Mouse (Mus musculus) ES-Bruce4 (cell line): ENCODE measurements around the gene Astn2. TPM values are rescaled to one million over a fixed set of nuclear protein-coding genes. Genes with fewer than 3 reads are reported as not detected.

Source experiments
- H3K27ac ChIP-seq: 2 replicates; pipeline ENCODE4 v1.5.1; 2012; ENCODE audit warnings: low read length, inconsistent platforms; ENCODE audit not compliant: insufficient read depth
- H3K27me3 ChIP-seq: 2 replicates; pipeline ENCODE4 v1.6.1; 2012; ENCODE audit warnings: mild to moderate bottlenecking, low read length, inconsistent platforms; ENCODE audit not compliant: control insufficient read depth, poor library complexity, insufficient read depth, severe bottlenecking
- H3K36me3 ChIP-seq: 2 replicates; pipeline ENCODE4 v1.6.1; 2012; ENCODE audit warnings: inconsistent platforms, mild to moderate bottlenecking, low read length, moderate library complexity; ENCODE audit not compliant: control insufficient read depth, poor library complexity, insufficient read depth, severe bottlenecking
- H3K4me1 ChIP-seq: one replicate; pipeline ENCODE4 v1.8.1; 2011; ENCODE audit warnings: low read length; ENCODE audit not compliant: control insufficient read depth, insufficient read depth
- H3K4me3 ChIP-seq: 2 replicates; pipeline ENCODE4 v1.5.1; 2011; ENCODE audit warnings: low read depth, mild to moderate bottlenecking, low read length
- H3K9ac ChIP-seq: 2 replicates; pipeline ENCODE4 v1.6.1; 2012; ENCODE audit warnings: low read depth, mild to moderate bottlenecking, inconsistent platforms; ENCODE audit not compliant: poor library complexity, severe bottlenecking
- H3K9me3 ChIP-seq: replicated peaks from 2 replicates; pipeline ENCODE4 v1.6.1; 2012; ENCODE audit warnings: mild to moderate bottlenecking, low read length, inconsistent platforms; ENCODE audit not compliant: control insufficient read depth, poor library complexity, insufficient read depth, severe bottlenecking
- CTCF ChIP-seq: IDR thresholded peaks from one replicate; pipeline ENCODE4 v1.8.1; 2011; ENCODE audit warnings: low read depth, low read length
- EP300 ChIP-seq: IDR thresholded peaks from 2 replicates; pipeline ENCODE4 v1.6.1; 2011; ENCODE audit warnings: low read depth, low read length; ENCODE audit not compliant: insufficient read depth
- POLR2A ChIP-seq: IDR thresholded peaks from one replicate; pipeline ENCODE4 v1.8.1; 2011; ENCODE audit warnings: low read length; ENCODE audit not compliant: insufficient read depth
- polyA plus RNA-seq: library from polyadenylated mRNA; stranded (reverse); fragments of >200 nt; gene quantifications from 2 replicates; pipeline ENCODE4 v1.2.4, GENCODE M21; 2011; ENCODE audit warnings: low read depth; ENCODE audit not compliant: missing spikeins, insufficient read depth, insufficient read length

Astn2 gene
- polyA plus RNA-seq, 1 experiment: not detected

- Histone ChIP-seq H3K27ac (no peak overlapping the region), H3K9ac (no peak overlapping the region), H3K4me1 (no peaks in the 10 kb centered on the region), H3K36me3 (no peaks in the 10 kb centered on the region), H3K27me3 (no peaks in the 10 kb centered on the region), H3K9me3 (no peaks in the 10 kb centered on the region), H3K4me3 (no peak overlapping the region)
- no peak for TF ChIP-seq CTCF
- TF ChIP-seq POLR2A: no peak
- TF ChIP-seq EP300: no peak
Measured at GRCm38 (mm10) chr4:65807341-65807740, 597.1 kb downstream of the Astn2 start.

GRCm38 (mm10) chr4:65801204-65801603 lies 603.2 kb downstream of the Astn2 start:
- TF ChIP-seq EP300: no peak
- no peak for TF ChIP-seq POLR2A
- no peak for TF ChIP-seq CTCF
- H3K9ac ChIP-seq: no peak overlapping the region
- H3K4me1 ChIP-seq: no peaks in the 10 kb centered on the region
- no peaks in the 10 kb centered on the region for H3K9me3 ChIP-seq
- no peaks in the 10 kb centered on the region for H3K27me3 ChIP-seq
- no peaks in the 10 kb centered on the region for H3K36me3 ChIP-seq
- H3K27ac ChIP-seq: no peak overlapping the region
- H3K4me3 ChIP-seq: no peak overlapping the region

- no peak overlapping the region for H3K27ac ChIP-seq
- H3K4me3 ChIP-seq: no peak overlapping the region
- no peaks in the 10 kb centered on the region for H3K36me3 ChIP-seq
- H3K9ac ChIP-seq: no peak overlapping the region
- H3K27me3 ChIP-seq: no peaks in the 10 kb centered on the region
- no peak for TF ChIP-seq POLR2A
- no peak for TF ChIP-seq CTCF
- TF ChIP-seq EP300: no peak
- H3K4me1 ChIP-seq: no peaks in the 10 kb centered on the region
- H3K9me3 ChIP-seq: no peaks in the 10 kb centered on the region
Measured at GRCm38 (mm10) chr4:65791051-65791450, 613.4 kb downstream of the Astn2 start.

GRCm38 (mm10) chr4:65773368-65774010 lies 630.9 kb downstream of the Astn2 start:
- no peak overlapping the region for H3K4me3 ChIP-seq
- H3K4me1 ChIP-seq: no peaks in the 10 kb centered on the region
- H3K36me3 ChIP-seq: no peaks in the 10 kb centered on the region
- no peaks in the 10 kb centered on the region for H3K27me3 ChIP-seq
- H3K9ac ChIP-seq: no peak overlapping the region
- no peak overlapping the region for H3K27ac ChIP-seq
- H3K9me3 ChIP-seq: no peaks in the 10 kb centered on the region
- TF ChIP-seq EP300 (no peak), CTCF (no peak), POLR2A (no peak)

GRCm38 (mm10) chr4:65770952-65771351 lies 633.5 kb downstream of the Astn2 start:
- no peak for TF ChIP-seq EP300
- no peak for TF ChIP-seq CTCF
- no peak for TF ChIP-seq POLR2A
- Histone ChIP-seq H3K4me3 (no peak overlapping the region), H3K4me1 (no peaks in the 10 kb centered on the region)

GRCm38 (mm10) chr4:65767919-65768318 lies 636.5 kb downstream of the Astn2 start:
- Histone ChIP-seq H3K36me3 (no peaks in the 10 kb centered on the region), H3K4me1 (no peaks in the 10 kb centered on the region), H3K9me3 (no peaks in the 10 kb centered on the region), H3K27ac (no peak overlapping the region), H3K4me3 (no peak overlapping the region), H3K9ac (no peak overlapping the region), H3K27me3 (no peaks in the 10 kb centered on the region)
- TF ChIP-seq CTCF (no peak), EP300 (no peak), POLR2A (no peak)

More at GRCm38 (mm10) chr4:65770952-65771351, 633.5 kb downstream of the Astn2 start:
- Histone ChIP-seq H3K36me3 (no peaks in the 10 kb centered on the region), H3K27me3 (no peaks in the 10 kb centered on the region), H3K9ac (no peak overlapping the region), H3K27ac (no peak overlapping the region), H3K9me3 (no peaks in the 10 kb centered on the region)
